Mouse (Mus musculus) lung, postnatal 4 days (tissue): ENCODE measurements around the gene Bcl11a.

Source experiments
- DNase-seq, 2 experiments: peaks; one replicate each; pipeline ENCODE4 v3.0.0; 2021

Gene Bcl11a

GRCm38 (mm10) chr11:24080541-24080940 lies 2.7 kb downstream of the Bcl11a start:
- peak; percentile 37 to 47 for DNase-seq

DNA sequence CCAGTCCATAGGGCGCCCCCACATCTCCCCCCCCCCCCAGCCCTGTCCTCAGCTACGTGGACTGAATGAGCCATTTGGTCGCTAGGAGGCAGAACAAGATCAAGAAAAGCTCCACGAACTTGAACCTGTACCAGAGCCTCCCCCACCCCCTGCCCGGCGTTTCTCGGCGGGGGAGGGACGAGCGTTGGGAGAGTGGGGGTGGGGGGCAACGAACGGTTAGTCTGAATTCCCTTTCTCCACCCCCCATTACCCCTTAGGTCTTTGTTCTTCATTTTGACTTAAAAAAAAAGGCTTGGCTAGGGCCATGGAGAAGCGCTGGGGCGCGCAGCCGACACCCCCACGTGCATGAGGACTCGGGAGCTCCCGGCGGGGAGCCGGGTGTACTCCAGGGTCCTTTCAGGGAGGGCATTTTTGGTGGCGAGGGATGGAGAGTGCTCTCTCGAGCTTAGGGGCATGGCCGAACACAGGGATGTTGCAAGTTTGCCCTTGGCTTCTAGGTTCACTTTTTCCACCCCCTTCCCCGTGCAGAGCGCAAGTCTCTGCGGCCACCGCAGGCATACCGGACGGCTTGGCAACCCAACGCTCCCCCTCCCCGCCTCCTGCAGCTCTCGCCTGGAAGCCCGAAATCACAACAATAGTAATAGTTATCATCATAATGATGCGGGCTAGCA lies 3.3 kb downstream of the Bcl11a start:
- peak; percentile 51 to 73 for DNase-seq

GRCm38 (mm10) chr11:24081687-24082384 lies 4.0 kb downstream of the Bcl11a start:
- peak; percentile 46 to 62 for DNase-seq

GRCm38 (mm10) chr11:24082385-24083075 lies 4.7 kb downstream of the Bcl11a start:
- DNase-seq = no peak

GRCm38 (mm10) chr11:24083076-24083405 lies 5.2 kb downstream of the Bcl11a start:
- no peak for DNase-seq

- no peak for DNase-seq
These were observed 5.6 kb downstream of the Bcl11a start for GRCm38 (mm10) chr11:24083423-24083822.

DNA sequence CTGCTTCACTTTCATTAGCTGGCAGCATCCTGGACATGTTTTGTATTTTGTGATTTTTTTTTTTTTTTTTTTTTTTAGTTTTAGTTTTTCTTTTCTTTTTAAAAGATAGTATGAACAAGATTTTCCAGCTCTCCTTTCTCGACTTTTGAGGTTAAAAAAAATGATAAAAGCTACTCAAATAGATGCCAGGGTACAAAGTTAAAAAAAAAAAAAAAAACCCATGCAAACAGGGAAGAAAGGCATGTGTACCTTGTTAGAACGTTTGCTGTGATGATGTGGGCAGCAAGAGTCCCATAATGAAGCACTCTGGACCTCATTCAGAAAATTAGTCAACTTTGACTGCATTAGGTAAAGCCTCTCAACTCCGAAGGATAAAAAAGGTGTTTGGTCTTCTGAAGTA lies 6.2 kb downstream of the Bcl11a start:
- DNase-seq = no peak

DNA sequence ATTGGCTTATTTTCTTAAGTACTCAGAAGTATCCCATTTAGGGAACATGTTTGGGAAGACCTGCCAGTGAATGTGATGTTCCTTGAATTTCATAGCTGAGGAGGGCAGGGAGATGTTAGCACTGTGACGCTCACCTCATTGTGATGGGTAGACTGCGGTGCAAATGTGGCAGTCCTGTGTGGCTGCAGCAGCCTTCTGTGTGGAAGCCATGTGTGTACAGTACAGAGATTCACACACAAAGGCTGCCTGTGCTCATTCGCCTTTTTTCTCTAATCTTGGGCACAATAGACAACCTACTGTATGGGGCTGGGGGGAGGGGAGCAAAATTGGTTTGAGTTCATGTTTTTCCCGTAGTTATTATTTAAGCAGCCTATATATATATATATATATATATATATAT lies 6.7 kb downstream of the Bcl11a start:
- no peak for DNase-seq

- DNase-seq = no peak
These were observed 8.1 kb downstream of the Bcl11a start for GRCm38 (mm10) chr11:24085986-24086385.

- DNase-seq = no peak
These were observed 9.2 kb downstream of the Bcl11a start for GRCm38 (mm10) chr11:24087069-24087468.

GRCm38 (mm10) chr11:24090443-24090842 lies 12.6 kb downstream of the Bcl11a start:
- DNase-seq = no peak

- no peak for DNase-seq
These were observed 13.7 kb downstream of the Bcl11a start for GRCm38 (mm10) chr11:24091393-24092080.

GRCm38 (mm10) chr11:24092618-24093017 lies 14.8 kb downstream of the Bcl11a start:
- DNase-seq = no peak

GRCm38 (mm10) chr11:24094086-24094487 lies 16.2 kb downstream of the Bcl11a start:
- no peak for DNase-seq

DNA sequence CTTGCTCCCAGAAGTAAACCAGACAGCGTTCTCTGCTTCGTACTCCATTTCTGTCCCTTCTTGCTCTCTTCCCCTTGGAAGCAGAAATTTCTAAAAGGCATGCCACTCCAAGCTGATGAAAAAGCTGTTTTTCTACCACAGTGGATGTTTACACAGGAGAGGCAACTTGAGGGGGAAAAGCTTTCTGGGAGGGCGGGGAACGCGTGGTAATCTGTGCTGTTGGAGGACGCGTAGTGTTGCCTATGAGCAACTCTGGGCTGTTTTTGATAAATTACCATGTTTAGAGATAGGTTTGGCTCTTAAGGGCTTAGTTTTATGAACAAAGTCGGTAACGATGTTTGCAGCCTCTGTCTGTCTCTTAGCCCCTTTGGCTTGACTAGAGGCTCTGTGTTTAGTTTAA lies 17.4 kb downstream of the Bcl11a start:
- no peak for DNase-seq

- DNase-seq = no peak
These were observed 17.9 kb downstream of the Bcl11a start for GRCm38 (mm10) chr11:24095656-24096353.

DNA sequence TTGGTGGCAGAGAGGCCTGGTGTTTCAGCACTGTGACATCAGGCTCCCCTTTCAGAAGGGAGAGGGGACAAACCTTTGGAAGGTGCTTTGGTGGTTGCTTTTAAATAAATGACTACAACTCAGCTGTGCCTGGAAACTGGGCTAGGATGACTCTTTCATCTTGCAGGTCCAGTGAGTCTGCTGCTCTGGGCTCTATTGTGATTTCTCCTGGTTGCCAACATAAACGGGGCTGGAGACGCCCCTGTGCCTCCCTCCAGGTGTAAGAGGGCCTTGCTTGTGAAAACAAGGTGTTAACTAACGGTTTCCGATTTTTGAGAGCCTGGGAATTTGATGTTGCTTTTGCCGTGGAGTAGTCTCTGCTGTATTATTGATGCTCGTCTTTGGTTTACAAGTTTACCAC lies 18.6 kb downstream of the Bcl11a start:
- no peak for DNase-seq

DNA sequence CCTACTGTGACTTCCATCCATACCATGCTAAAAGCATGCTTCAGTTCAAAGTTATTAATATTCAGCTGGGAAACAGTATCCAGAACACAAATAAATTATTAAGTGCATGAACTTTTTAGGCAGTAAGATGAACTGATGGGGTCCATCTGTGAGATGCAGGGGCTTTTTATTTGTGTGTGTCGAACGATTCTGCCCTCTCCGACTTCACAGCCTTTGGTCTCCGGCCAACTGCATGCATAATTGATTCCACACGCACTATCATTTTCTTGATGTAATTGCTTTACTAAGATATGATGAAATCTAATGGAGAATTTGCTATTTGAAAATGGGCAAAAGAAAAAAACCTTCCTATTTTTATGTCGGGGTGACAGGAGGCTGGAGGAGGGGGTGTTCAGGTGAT lies 19.2 kb downstream of the Bcl11a start:
- no peak for DNase-seq

DNA sequence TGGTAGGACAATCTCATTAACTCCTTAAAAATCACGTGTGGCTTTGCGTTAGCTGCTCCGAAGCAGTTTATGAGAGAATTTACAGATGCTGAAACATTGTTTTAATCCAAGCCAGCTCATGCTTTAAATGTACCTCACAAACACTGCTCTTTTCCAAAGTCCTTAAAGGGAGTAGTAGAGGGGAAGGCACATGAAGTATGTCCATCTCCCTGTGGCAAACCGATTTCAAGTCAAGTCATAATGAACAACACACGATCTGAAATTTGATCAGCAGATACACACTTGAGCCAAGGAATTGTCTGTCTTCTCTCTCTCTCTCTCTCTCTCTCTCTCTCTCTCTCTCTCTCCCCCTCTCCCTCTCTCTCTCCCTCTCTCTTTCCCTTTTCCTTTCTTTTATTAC lies 20.2 kb downstream of the Bcl11a start:
- DNase-seq = no peak

DNA sequence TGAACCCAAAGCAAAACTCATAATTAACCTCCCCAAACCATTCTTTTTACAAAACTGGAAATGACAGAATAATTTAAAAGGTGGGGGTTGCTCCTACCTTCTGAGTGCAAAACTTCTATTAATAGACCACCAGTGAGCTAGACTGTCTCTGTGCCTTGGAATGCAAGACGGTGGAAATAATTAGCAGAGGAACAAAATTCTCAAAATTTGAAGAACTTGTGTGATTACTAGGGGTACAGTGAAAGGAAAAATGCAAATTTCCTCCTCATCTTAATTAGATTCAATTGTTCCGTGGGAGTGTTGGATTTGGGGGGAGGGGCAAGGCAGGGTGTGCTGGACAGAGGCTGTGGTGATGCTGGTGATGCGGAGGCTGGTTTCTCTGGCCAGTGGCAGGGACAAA lies 20.8 kb downstream of the Bcl11a start:
- DNase-seq = no peak

GRCm38 (mm10) chr11:24099215-24099614 lies 21.4 kb downstream of the Bcl11a start:
- no peak for DNase-seq

DNA sequence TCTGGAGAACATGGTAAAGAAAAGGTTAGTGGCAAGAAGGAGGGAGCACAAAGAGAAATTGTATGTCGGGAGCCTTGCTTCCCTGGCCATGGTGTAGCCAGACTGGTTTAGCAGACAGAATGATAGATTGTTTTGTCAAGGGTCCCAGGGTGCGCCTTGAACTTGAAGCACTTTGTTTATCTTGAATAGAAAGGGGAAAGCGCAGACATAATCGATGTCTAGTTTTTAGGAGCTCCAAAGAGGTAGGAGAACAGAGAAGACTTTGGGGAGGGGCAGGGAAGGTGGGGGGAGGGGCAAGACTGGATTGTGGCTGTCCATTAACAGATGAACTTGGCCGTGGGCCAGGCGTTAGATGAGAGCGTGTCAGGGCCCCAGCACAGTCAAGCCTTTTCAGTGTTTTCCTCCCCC lies 22.0 kb downstream of the Bcl11a start:
- no peak for DNase-seq
